ENCODE assay signal across 9 mouse cellular contexts in genomic region chr14:27075909-27076521, GRCm38 (mm10). TPM values are rescaled to one million over a fixed set of nuclear protein-coding genes. Genes with fewer than 3 reads are reported as not detected.
DNase-seq lines count a peak whose midpoint lies in the region; ATAC-seq and TF ChIP-seq lines count a peak whose summit lies in the region.
"Had no signal": no experiment of that assay in that cellular context is flagged by ENCODE, and none has a peak within 500 bp of the region (broad histone marks: within the 10 kb centered on the region; RNA-seq: fewer than 3 reads in every experiment).

No protein-coding gene starts in this region.

- H3K4me3 ChIP-seq in hindbrain, embryonic 14.5 days (replicated peaks; ENCODE audit: low read length), result no peak overlapping the region
- H3K4me3 ChIP-seq in hindbrain, embryonic 13.5 days, result no peak overlapping the region
- no peak overlapping the region for H3K4me3 ChIP-seq in testis, adult 2 months (ENCODE audit: control insufficient read depth, low read depth, low read length)

- peaks cover 30% of the 10 kb centered on the region for H3K4me1 ChIP-seq in hindbrain, embryonic 14.5 days (replicated peaks; ENCODE audit: control insufficient read depth, insufficient read depth, low read length)
- peaks cover 50% of the 10 kb centered on the region for H3K4me1 ChIP-seq in hindbrain, embryonic 13.5 days (replicated peaks)
- peaks cover 4% of the 10 kb centered on the region for H3K4me1 ChIP-seq in testis, adult 2 months (ENCODE audit: control insufficient read depth, insufficient read depth, low read length)

- TF ChIP-seq CTCF in testis, adult 2 months (IDR thresholded peaks at IDR 0.05; ENCODE audit: control insufficient read depth, insufficient read depth, insufficient replicate concordance, low read depth, low read length), result no peak

- no peak overlapping the region for H3K9ac ChIP-seq in hindbrain, embryonic 14.5 days
- no peak overlapping the region for H3K9ac ChIP-seq in hindbrain, embryonic 13.5 days

- no peak overlapping the region for H3K27ac ChIP-seq in hindbrain, embryonic 14.5 days
- no peak overlapping the region for H3K27ac ChIP-seq in hindbrain, embryonic 13.5 days
- peak overlapping the region; percentile 14; the same call in 1 of the 2 replicates for H3K27ac ChIP-seq in testis, adult 2 months (ENCODE audit: control insufficient read depth, insufficient read depth, low read depth, low read length)

- no peak overlapping the region for H3K4me2 ChIP-seq in hindbrain, embryonic 14.5 days (replicated peaks)
- H3K4me2 ChIP-seq in hindbrain, embryonic 13.5 days, result no peak overlapping the region

- ATAC-seq in hindbrain, embryonic 14.5 days (ENCODE audit: low FRiP score), result 0 out of 2 replicates have a peak, but pooled peaks have one; percentile 51
- no peak for ATAC-seq in hindbrain, embryonic 13.5 days (ENCODE audit: low FRiP score)
- ATAC-seq in megakaryocyte-erythroid progenitor cell, adult 5-6 weeks (replicated peaks; ENCODE audit: low FRiP score, low TSS enrichment, poor library complexity, severe bottlenecking), result no peak

- DNase-seq in hindbrain, embryonic 14.5 days (ENCODE audit: low spot score), result peak; percentile 56
- DNase-seq in testis, postnatal 14 days (ENCODE audit: low spot score), result no peak
- DNase-seq in layer of hippocampus, postnatal 14 days (ENCODE audit: low spot score in 2 of 2), result peak; percentile 22 to 76
- no peak for DNase-seq in left cerebral cortex, adult 9 months (ENCODE audit: low spot score in 2 of 2)
- DNase-seq: cerebellum, adult 11 months; thymus, adult 18-20 months had no signal

- H3K9me3 ChIP-seq in hindbrain, embryonic 14.5 days (ENCODE audit: control insufficient read depth, low read length), result no peaks in the 10 kb centered on the region
- no peaks in the 10 kb centered on the region for H3K9me3 ChIP-seq in hindbrain, embryonic 13.5 days

- 51% methylated on average over 8 of the region's 8 CpGs for WGBS in hindbrain, embryonic 14.5 days
- WGBS in hindbrain, embryonic 13.5 days, result 54% methylated on average over 8 of the region's 8 CpGs

- no peaks in the 10 kb centered on the region for H3K27me3 ChIP-seq in hindbrain, embryonic 14.5 days (ENCODE audit: control insufficient read depth, insufficient read depth, low read length)
- no peaks in the 10 kb centered on the region for H3K27me3 ChIP-seq in hindbrain, embryonic 13.5 days
- no peaks in the 10 kb centered on the region for H3K27me3 ChIP-seq in testis, adult 2 months (ENCODE audit: control insufficient read depth, insufficient read depth, low read length)

- H3K36me3 ChIP-seq in hindbrain, embryonic 14.5 days (replicated peaks; ENCODE audit: control insufficient read depth, insufficient read depth), result no peaks in the 10 kb centered on the region
- no peaks in the 10 kb centered on the region for H3K36me3 ChIP-seq in hindbrain, embryonic 13.5 days
- H3K36me3 ChIP-seq in testis, adult 2 months (ENCODE audit: control insufficient read depth, insufficient read depth, low read length), result no peaks in the 10 kb centered on the region

- TF ChIP-seq POLR2A in testis, adult 2 months (IDR thresholded peaks at IDR 0.05; ENCODE audit: control insufficient read depth, low read depth, low read length), result no peak

RNA-seq across cellular contexts. Expression of gene Il17rd, which starts 37.3 kb away (rescaled TPM):
- polyA plus RNA-seq in hindbrain, embryonic 14.5 days (2014; fragmentation: Nextera tagmentation; extraction: Ambion mirVana), result 2.8 TPM in 2 replicates
- polyA plus RNA-seq in hindbrain, embryonic 13.5 days (2015; fragmentation: Nextera tagmentation; extraction: Ambion mirVana), result 2.8 and 3.4 TPM in 2 replicates
- 5.4 and 6.4 TPM in 2 replicates for polyA plus RNA-seq in testis, adult 2 months (2012; rRNA removed)
- total RNA-seq in layer of hippocampus, postnatal 14 days (2021), result 1 to 10 TPM; 3.9 to 4.3 TPM
- total RNA-seq in megakaryocyte-erythroid progenitor cell, adult 5-6 weeks (2014; fragmentation: Nextera tagmentation), result 1.2 TPM in 1 of 2 replicates, not detected in the other
- total RNA-seq in megakaryocyte-erythroid progenitor cell, adult 5-6 weeks (2017), result not detected in 2 replicates

RNA-seq across cellular contexts. Expression of gene Arhgef3, which starts 38.7 kb away (rescaled TPM):
- polyA plus RNA-seq in hindbrain, embryonic 14.5 days (2014; fragmentation: Nextera tagmentation; extraction: Ambion mirVana), result 11.8 and 17.3 TPM in 2 replicates
- 6.1 and 6.2 TPM in 2 replicates for polyA plus RNA-seq in hindbrain, embryonic 13.5 days (2015; fragmentation: Nextera tagmentation; extraction: Ambion mirVana)
- polyA plus RNA-seq in testis, adult 2 months (2012; rRNA removed), result 6.5 and 7.7 TPM in 2 replicates
- 10 to 100 TPM; 53.9 to 55.8 TPM for total RNA-seq in layer of hippocampus, postnatal 14 days (2021)
- total RNA-seq in megakaryocyte-erythroid progenitor cell, adult 5-6 weeks (2014; fragmentation: Nextera tagmentation), result 3.2 and 4.5 TPM in 2 replicates
- total RNA-seq in megakaryocyte-erythroid progenitor cell, adult 5-6 weeks (2017), result 4.4 and 6.7 TPM in 2 replicates

Comparison
In these comparisons a context has a peak if more than half of its experiments do, and no peak if none do; other contexts are left out.
1. DNase-seq: peak in hindbrain, embryonic 14.5 days (single experiment) and layer of hippocampus, postnatal 14 days (2 of 2); none in testis, postnatal 14 days (single experiment) and left cerebral cortex, adult 9 months (0 of 2).